Mouse (Mus musculus): ENCODE data around the gene Chn2. TPM values are rescaled to one million over a fixed set of nuclear protein-coding genes. Genes with fewer than 3 reads are reported as not detected.
"Not testable (repeated sequence)": the region's sequence is repeated elsewhere in the genome, so short reads cannot be mapped to it uniquely, and the experiment has no call there.

The Chn2 gene
- total RNA-seq, 2 experiments from 2014 or later: 3.0 to 4.3 TPM

GRCm38 (mm10) chr6:54175473-54176215 is 136.3 kb downstream of the Chn2 start:
- intact Hi-C loops (cut with DNase I): no loop called here
- no peak for DNase-seq (ENCODE audit: low spot score)

GRCm38 (mm10) chr6:54177081-54177480 is 137.7 kb downstream of the Chn2 start:
- DNase-seq (ENCODE audit: low spot score); intact Hi-C loops (cut with DNase I): not testable (repeated sequence)

- intact Hi-C loops (cut with DNase I): no loop called here
- DNase-seq (ENCODE audit: low spot score): no peak
Observed at GRCm38 (mm10) chr6:54179056-54179873, 139.9 kb downstream of the Chn2 start.

GRCm38 (mm10) chr6:54179874-54180212 is 140.5 kb downstream of the Chn2 start:
- no peak for DNase-seq (ENCODE audit: low spot score)
- intact Hi-C loops (cut with DNase I): no loop called here

GRCm38 (mm10) chr6:54183825-54184578 is 144.6 kb downstream of the Chn2 start:
- intact Hi-C loops (cut with DNase I): no loop called here
- DNase-seq (ENCODE audit: low spot score): no peak

GRCm38 (mm10) chr6:54193631-54194305 is 154.4 kb downstream of the Chn2 start:
- intact Hi-C loops (cut with DNase I): no loop called here

GRCm38 (mm10) chr6:54197821-54198412 is 158.6 kb downstream of the Chn2 start:
- DNase-seq (ENCODE audit: low spot score): no peak
- intact Hi-C loops (cut with DNase I): no loop called here

More at GRCm38 (mm10) chr6:54193631-54194305, 154.4 kb downstream of the Chn2 start:
- DNase-seq (ENCODE audit: low spot score): no peak

- intact Hi-C loops (cut with DNase I): no loop called here
- no peak for DNase-seq (ENCODE audit: low spot score)
Observed at GRCm38 (mm10) chr6:54199516-54199915, 160.2 kb downstream of the Chn2 start.

GRCm38 (mm10) chr6:54200031-54200722 is 160.8 kb downstream of the Chn2 start:
- intact Hi-C loops (cut with DNase I): no loop called here
- DNase-seq (ENCODE audit: low spot score): no peak

GRCm38 (mm10) chr6:54202311-54203020 is 163.1 kb downstream of the Chn2 start:
- no peak for DNase-seq (ENCODE audit: low spot score)

GRCm38 (mm10) chr6:54203316-54203715 is 164.0 kb downstream of the Chn2 start:
- DNase-seq (ENCODE audit: low spot score): no peak
- intact Hi-C loops (cut with DNase I): no loop called here

More at GRCm38 (mm10) chr6:54202311-54203020, 163.1 kb downstream of the Chn2 start:
- intact Hi-C loops (cut with DNase I): no loop called here

GRCm38 (mm10) chr6:54203926-54204325 is 164.6 kb downstream of the Chn2 start:
- intact Hi-C loops (cut with DNase I): no loop called here

GRCm38 (mm10) chr6:54204931-54205330 is 165.6 kb downstream of the Chn2 start:
- intact Hi-C loops (cut with DNase I): no loop called here
- DNase-seq (ENCODE audit: low spot score): no peak

More at GRCm38 (mm10) chr6:54203926-54204325, 164.6 kb downstream of the Chn2 start:
- no peak for DNase-seq (ENCODE audit: low spot score)

- intact Hi-C loops (cut with DNase I): no loop called here
Observed at GRCm38 (mm10) chr6:54205471-54205870, 166.1 kb downstream of the Chn2 start.

GRCm38 (mm10) chr6:54206221-54206738 is 166.9 kb downstream of the Chn2 start:
- intact Hi-C loops (cut with DNase I): no loop called here

More at GRCm38 (mm10) chr6:54205471-54205870, 166.1 kb downstream of the Chn2 start:
- DNase-seq (ENCODE audit: low spot score): no peak

GRCm38 (mm10) chr6:54208786-54209185 is 169.4 kb downstream of the Chn2 start:
- DNase-seq (ENCODE audit: low spot score): no peak
- intact Hi-C loops (cut with DNase I): no loop called here

More at GRCm38 (mm10) chr6:54206221-54206738, 166.9 kb downstream of the Chn2 start:
- DNase-seq (ENCODE audit: low spot score): no peak

- DNase-seq (ENCODE audit: low spot score): no peak
- intact Hi-C loops (cut with DNase I): no loop called here
Observed at GRCm38 (mm10) chr6:54210971-54211370, 171.6 kb downstream of the Chn2 start.

GRCm38 (mm10) chr6:54211939-54212338 is 172.6 kb downstream of the Chn2 start:
- intact Hi-C loops (cut with DNase I): no loop called here
- DNase-seq (ENCODE audit: low spot score): no peak

Measured in heart, postnatal 25 days (tissue).